Mouse (Mus musculus): ENCODE data around the gene Foxs1. TPM values are rescaled to one million over a fixed set of nuclear protein-coding genes. Genes with fewer than 3 reads are reported as not detected.

Foxs1 gene
- not detected for polyA plus RNA-seq (2017; shearing (Covaris generic))

GRCm38 (mm10) chr2:152933048-152933447 is at the start of gene Foxs1:
Foxs1 (minus strand) TSS chr2:152933208.

GRCm38 (mm10) chr2:152962091-152962793 is 29.2 kb upstream of the Foxs1 start, which contains the start of gene Ttll9:
Ttll9 (plus strand) TSS chr2:152962485.

GRCm38 (mm10) chr2:152951065-152951849 is 18.2 kb upstream of the Foxs1 start, which contains the start of gene Dusp15:
Dusp15 (minus strand) TSS chr2:152951698.

DNA sequence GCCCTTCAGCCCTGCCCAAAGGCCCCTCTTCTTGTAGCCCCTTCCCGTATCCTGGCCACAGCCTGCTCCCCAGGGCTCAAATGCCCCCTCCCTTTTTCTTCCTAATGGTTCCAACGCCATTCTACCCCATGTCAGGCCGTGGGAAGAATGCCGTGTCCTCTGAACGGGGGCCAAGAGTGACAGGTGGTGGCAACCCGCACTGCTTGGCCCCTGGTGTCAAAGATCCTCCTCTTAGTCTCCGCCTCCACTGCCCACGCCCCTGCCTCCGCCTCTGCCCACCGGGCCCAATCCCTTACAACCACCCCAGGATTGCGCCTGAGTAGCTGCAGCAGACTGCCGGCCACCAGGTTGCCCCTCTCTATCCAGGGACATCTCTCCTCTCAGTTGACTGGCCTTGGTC is 22.0 kb downstream of the Foxs1 start, which contains the start of gene Mylk2:
Gene Mylk2 (plus strand): TSS at position 322 of the 400 bp plus-strand sequence.

Other genes with a start within 250 kb of the Foxs1 start
- 5.3 TPM for gene Mcts2, start 246.2 kb downstream of the Foxs1 start, polyA plus RNA-seq (2017; shearing (Covaris generic))
- 1.4 TPM for gene Id1, start 197.0 kb downstream of the Foxs1 start, polyA plus RNA-seq (2017; shearing (Covaris generic))
- not detected for gene Cox4i2, start 179.0 kb downstream of the Foxs1 start, polyA plus RNA-seq (2017; shearing (Covaris generic))
- gene Bcl2l1, start 101.5 kb downstream of the Foxs1 start, polyA plus RNA-seq (2017; shearing (Covaris generic)) = 67.2 TPM
- 2.8 TPM for gene Tpx2, start 85.2 kb downstream of the Foxs1 start, polyA plus RNA-seq (2017; shearing (Covaris generic))
- gene Mylk2, start 21.9 kb downstream of the Foxs1 start, polyA plus RNA-seq (2017; shearing (Covaris generic)) = not detected
- gene Dusp15, start 18.5 kb upstream of the Foxs1 start, polyA plus RNA-seq (2017; shearing (Covaris generic)) = not detected
- gene Ttll9, start 29.3 kb upstream of the Foxs1 start, polyA plus RNA-seq (2017; shearing (Covaris generic)) = 0.60 TPM
- gene Pdrg1, start 82.2 kb upstream of the Foxs1 start, polyA plus RNA-seq (2017; shearing (Covaris generic)) = 171 TPM
- gene Xkr7, start 98.6 kb upstream of the Foxs1 start, polyA plus RNA-seq (2017; shearing (Covaris generic)) = not detected
- gene Ccm2l, start 132.7 kb upstream of the Foxs1 start, polyA plus RNA-seq (2017; shearing (Covaris generic)) = not detected
- gene Hck, start 175.3 kb upstream of the Foxs1 start, polyA plus RNA-seq (2017; shearing (Covaris generic)) = 1.0 TPM
- gene Tm9sf4, start 228.1 kb upstream of the Foxs1 start, polyA plus RNA-seq (2017; shearing (Covaris generic)) = 53.7 TPM

Measured in CD4-positive, CD25-positive, alpha-beta regulatory T cell (primary cell).